Mouse (Mus musculus) embryo, embryonic 10 days (tissue): ENCODE data around the gene Tmem178b.
A peak's percentile ranks its signal among the peaks of the same experiment; 100 is the strongest.

Source experiments
- DNase-seq: peaks from one replicate; pipeline ENCODE4 v3.0.0-alpha.2; 2015; ENCODE audit warnings: low spot score

Tmem178b gene

DNA sequence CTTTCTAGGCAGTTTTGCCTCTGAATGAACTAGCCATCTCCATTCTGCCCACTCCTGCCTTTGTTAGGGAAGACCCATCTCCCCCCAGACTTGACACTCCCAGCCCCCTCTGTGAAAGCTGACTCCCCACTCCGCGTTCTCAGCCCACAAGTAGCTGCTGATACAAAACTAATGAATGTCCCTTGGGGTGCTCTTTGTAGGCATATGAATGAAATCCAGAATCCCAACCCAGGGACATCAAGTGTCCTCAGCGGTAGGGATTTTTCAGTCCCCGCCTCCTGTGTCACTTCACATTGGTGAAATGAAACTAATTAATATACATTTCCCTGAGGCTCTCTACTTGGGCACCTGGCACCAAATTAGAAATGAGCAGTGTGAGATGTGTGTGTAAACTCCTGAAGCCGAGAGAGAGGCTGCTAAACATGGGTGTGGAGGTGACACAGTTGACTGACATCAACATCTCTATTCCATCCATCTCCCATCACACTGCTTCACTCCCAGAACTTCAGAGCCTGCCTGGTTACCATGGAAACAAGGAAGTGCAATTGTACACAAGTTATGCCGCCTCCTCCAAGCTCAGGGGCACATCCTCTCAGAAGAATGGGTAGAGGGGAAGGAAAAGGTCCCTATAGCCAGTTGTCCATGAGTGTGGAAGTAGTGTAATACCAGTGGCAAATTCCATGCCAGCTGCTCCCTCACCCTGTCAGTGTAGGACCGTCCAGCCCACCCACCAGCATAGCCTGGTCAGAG, 142.8 kb downstream of the Tmem178b start:
- peak; percentile 17 for DNase-seq

DNA sequence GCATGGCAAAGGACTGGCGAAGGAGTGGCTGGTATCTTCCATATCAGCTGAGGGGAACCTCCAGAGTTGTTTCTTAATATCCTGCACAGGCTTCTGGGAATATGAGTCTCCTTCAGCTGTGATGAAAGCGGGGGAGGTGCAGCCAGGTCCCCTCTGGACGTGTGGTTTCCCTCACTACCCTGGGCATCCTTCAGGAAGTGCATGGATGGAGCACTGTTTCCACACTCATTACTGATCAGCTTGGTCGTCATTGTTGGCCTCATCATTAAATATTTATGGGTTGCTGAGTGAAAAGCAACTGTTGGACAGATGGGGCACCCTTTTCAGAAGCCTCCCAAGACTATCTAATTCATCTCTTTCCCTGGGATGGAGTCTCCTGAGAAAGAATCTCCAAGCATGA, 146.3 kb downstream of the Tmem178b start:
- DNase-seq, result peak; percentile 53

DNA sequence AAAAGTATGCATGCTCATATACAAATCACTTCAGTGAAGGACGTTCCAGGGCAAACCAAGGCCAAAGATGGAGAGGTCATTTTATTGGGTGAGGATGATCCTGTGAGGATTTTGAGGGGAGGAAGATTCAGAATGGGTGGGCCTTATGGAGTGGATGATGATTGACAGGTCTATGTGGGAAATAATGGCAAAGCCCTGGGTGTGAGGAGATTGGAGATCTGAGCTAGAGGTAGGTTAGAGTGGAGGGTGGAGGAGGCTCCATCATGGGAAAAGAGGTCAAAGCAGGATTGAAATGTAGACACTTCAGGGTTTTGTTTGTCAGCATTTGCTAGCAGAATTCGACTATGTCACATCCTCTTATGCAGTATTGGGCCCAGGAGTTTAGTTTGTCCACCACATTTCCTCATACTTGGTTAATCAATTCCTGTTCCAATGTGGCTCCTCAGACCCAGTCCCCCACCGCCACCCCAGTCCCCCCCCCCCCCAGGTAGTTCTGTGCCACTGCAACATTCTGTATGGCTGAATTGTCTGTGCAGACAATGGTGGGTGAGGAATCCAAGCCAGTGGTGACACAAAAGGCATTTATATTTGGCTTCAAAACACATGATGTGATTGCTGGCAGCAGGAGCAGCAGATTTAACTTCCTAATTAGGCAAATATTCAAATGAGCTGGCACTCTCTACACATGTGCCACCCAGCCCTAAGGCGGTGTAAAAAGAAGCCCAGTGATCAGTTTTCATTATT, 150.7 kb downstream of the Tmem178b start:
- no peak for DNase-seq

DNA sequence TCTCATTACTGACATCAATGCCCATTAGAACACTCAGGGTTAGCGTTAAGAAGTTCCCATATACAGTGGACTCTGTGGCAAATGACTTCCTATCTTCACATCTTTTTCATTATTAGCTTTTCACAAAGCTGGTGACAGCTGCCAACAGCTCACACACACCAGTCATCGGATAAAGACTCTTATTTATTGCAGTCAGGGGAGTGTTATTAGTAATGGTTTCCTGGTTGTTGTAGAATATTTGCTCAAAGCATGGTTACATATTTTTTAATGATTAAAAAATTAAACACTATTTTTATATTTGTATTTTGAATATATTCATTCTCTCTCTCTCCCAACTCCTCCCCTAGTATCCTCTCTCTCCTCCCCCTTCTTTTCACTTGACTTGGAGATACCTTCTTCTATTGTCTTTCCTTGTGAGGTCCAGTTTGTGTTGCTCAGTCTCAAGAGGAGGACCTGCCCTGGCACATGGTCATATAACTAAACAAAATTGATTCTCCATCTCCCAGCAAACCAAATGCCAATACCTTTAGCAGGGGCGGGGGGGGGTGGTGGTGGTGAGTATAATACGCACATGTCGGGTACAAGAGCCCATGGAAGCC, 151.4 kb downstream of the Tmem178b start:
- DNase-seq, result no peak

DNA sequence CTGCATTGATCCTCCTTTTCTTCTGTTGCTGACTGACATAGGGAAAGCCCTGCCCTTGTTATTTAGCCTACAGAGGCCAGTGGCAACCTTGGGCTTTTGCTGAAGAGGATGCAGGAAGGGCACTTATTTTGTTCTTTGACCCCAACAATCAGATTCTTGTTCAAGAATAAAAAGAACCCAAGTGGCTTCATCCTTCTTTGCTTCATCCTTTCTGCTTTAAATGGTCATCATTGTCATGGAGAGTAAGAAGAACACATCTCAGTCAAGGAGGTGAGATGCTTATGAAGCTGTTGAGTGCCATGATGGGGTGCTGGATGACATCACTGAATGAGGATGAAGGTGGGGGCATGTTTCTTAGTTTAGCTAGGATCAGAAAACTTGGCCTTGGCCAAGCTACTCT, 159.8 kb downstream of the Tmem178b start:
- no peak for DNase-seq

DNA sequence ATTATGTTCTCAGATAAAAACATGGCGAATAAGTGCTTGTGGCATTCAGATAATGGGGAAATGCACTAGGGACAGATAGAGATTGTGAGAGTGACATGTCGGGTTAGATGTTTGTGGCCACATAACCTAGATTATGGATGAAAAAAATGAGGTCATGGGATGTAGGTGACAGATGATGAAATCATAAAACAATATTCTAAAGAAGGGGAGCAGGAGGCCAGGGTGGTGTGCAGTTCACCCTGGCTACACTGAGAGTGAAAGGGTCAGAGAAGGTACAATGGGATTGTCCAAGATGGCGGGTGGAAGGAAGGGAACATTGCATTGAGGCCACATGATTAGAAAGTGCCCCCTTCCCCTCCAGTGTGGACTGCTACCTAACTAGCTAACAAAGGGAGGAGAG, 160.9 kb downstream of the Tmem178b start:
- DNase-seq, result no peak

DNA sequence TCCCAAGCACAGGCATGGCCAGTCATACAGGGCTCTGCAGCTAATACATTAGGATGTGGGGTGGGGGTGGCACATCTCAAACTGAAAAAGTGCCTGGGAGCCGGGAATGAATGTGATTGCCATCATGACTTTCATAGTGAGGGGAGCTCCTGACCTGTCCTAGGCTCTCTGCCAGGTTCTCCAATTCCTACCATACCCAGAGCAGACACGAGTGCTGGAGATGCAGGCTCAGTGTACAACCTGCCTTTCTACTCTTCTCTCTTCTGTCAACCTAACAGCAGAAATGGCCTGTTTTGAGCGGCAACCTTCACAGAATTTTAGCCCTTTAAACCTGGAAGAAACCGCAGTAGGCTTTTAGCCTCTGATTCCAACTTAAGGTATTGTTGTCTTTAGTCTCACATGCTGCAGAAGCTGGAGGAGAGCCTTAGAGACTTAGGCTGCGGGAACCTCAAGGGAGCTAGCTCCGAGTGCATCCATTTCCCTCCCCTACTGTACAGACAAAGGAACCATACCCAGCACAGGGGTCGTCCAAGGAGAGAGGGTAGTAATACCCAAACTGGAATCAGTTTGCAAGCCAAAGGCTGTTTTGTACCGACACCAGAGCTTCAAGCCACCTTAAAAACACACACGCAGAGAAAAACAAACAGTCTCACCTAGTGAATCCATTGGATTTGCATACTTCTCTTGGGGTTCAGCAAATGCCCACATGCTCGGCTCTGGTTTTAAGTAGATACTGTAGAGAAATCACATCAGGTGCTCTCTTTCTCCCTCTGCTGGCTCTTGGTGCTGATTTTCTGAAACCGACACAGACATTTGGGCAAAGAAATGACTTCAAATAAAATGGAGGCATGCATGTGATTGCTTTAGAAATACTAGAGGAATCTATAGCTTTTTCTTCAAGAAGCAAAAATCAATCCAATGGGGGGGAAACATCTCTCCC, 176.2 kb downstream of the Tmem178b start:
- DNase-seq, result peak; percentile 11

DNA sequence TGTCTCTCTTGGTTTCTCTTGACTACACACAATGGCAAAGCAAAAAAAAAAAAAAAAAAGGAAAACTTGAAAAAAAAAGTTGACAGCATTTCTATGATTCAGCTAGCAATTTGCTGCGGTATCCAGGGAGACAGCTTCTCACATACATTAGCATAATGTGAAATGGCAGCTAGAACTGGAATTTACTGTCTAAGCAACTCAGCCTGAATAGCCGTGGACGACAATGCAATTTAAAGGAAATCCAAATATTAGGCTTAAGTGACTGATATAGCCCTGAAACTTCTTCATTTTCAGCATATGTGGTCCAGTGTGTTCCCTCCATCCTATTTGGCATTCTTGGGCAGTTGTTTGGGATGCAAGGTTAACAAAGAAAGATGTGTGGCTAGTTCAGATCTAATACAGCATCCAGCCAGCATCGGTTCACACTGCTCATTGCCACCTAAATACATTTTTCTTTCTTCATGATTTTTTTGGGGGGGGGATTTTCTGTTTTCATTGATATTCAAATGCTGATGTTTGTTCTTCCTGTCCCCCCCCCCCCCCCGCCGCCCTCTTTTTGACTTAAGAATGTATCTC, 176.9 kb downstream of the Tmem178b start:
- DNase-seq, result no peak

DNA sequence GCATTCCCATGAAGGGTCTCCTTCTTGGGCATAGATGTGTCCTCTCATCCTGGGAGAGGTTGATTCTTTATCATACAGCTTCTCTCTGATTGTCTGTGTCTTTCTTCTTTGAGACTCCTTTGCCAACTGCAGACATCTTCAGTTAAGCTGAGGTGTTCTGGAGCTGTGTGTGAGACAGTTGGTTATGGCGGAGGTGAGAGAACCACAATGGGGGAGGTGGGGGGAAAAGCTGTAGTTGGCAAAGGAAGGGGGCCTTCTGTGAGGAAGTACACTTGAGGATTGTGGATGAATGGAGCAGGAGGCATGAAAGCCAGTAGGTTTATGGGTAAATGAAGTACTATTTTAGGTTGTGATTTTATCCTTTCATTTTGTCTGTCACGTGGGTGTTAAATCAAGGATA, 178.6 kb downstream of the Tmem178b start:
- no peak for DNase-seq

DNA sequence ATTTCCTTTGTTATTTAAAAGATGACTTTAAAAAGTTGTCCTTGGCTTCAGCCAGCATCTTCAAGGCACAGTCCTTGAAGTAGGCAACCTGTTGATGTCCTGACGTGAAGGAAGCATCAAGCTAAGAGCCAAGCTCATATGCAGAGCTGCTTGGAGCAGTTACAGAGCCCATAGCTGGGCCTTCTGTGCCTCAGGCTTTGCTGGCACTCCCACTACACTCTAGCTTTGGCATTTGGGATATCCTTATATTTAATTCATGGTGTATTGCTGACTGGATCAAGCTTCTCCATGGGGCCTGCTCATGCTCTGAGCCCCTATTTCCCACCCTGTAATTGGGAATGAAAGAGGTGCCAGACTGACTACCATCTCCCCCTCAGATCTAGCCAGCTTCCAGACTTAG, 179.5 kb downstream of the Tmem178b start:
- DNase-seq, result no peak

DNA sequence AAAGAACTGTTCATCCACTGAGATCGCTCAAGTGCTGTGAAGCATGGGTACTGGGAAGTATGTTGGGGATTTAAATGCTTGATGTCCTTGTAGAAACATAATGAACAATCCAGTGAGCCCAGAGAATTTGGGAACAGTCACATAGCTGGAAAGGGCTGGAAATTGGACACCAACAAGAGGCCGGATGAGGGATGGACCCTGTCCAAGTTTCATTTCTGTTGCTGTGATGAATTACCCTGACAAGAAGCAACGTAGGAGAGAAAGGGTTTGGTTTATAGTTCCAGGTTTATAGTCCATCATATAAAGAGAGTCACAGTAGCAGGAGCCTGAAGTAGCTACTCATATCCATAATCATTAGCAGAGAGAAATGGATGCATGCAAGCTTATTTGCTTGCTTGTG, 186.4 kb downstream of the Tmem178b start:
- no peak for DNase-seq

DNA sequence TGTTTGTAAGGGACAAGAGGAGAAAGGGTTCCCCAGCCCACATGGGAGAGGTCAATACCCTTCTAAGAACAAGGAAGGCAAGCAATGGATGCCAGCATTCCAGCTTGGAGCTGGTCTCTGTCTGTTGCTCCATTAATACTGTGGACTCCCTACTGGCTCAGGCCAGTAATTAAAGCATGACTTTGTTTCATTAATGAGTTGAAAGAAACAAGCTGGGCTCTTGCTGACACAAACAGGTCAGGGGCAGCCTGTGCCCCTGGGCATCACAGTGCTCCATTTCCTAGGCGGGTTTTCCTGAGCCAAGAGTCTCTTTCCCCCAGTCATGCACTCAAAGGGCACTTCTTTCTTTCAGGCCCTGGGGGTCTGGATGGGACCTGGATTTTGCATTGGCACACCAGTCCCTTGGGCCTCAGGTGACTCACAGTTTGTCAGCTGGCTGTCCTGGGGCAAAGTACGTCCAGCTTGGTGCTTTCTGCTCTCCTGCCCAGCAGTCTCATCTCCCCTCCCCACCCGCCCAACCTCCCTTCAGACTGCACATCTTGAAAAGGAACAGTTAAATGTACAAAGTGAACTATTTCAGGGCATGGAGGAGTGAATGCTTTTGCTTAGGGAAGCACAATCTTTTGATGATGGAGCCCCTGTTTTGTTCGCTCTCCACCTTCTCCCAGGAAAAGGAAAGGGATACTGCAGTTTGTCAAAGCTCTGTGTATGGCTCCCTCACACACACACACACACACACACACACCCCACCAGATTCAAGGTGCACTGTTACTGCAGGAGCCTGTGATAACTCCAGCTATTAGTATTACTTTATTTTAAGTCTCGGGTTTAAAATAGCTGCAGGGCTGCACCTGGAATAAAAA, 188.5 kb downstream of the Tmem178b start:
- no peak for DNase-seq

DNA sequence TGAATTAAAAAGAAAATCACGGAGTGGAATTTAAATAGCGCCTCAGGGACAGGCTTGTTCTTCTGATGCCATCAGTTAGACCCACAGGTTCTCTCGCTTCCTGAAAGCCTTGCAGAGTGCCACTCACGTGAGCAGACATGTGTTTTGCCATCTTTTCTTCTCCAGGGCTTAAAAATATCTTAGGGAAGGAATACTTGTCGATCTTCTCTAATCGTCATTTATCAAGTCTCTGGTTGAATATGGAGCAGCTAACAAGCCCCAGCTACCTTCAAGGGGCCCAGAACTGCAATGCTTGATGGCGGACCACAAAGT, 189.1 kb downstream of the Tmem178b start:
- DNase-seq, result no peak

DNA sequence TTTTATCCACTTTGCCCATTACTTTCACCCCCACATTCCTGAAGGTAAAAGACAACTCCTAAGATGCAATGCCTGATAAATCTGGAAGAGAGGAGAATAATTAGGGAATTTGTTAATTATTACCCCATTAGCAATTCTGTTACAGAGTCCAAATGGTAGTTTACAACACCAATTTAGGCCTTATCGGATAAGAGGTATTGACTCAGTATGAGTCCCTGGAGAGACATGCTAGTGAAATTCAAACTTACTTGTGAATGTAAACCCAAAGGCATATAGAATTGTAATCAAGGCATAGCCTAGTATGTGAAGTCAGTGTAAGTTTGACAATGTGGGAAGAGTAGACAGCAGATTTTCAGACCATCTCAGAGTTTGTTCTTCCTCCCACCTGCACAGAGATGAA, 190.4 kb downstream of the Tmem178b start:
- DNase-seq, result no peak

DNA sequence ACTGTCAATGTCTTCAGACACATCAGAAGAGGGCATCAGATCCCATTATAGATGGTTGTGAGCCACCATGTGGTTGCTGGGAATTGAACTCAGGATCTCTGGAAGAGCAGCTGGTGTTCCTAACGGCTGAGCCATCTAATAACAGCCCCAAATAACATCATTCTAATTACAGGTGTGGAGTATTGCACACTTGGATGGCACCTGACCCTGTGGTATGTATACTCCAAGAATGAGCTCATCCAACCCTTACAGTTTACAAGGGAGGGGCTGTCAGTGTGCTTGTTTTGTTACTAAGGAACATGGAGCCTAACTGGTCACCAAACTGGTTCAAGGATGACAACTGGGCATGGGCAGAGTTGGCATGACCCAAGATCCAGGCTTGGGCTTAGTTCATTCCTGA, 190.8 kb downstream of the Tmem178b start:
- no peak for DNase-seq

DNA sequence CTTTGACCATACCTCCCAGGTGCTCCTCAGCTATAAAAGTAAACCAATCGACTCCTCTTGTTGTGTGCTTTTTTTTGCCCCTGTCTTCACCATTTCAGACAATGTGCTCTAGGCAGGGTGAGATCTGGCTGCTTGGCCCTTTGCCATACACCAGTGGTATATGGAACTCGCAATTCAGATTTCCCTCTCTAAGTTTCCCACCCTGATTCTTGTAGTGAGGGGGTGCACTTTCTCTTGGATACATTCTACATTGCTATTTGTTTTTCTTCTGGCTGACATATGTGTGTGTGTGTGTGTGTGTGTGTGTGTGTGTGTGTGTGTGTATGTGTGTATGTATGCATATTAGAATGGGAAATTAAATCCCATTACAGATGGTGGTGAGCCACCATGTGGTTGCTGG, 191.3 kb downstream of the Tmem178b start:
- no peak for DNase-seq

DNA sequence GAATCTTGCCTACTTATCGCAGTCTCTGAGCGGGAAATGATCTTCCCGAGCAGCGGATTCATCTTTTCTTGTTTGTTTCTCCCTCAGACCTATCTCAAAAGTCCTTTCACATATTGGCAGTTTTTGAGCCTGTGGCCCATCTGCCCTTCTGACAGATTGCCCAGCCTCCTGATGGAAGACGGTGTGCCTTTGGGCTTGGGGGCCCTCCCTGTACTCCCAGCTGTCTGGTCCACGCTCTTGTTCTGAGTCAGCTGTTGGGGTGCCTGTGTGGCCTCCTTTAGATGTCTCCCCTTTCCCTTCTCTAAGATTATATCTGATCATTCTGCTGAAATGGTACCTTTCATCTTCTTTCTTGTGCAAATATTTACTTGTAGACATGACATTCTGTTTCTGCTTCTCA, 195.4 kb downstream of the Tmem178b start:
- DNase-seq, result no peak

DNA sequence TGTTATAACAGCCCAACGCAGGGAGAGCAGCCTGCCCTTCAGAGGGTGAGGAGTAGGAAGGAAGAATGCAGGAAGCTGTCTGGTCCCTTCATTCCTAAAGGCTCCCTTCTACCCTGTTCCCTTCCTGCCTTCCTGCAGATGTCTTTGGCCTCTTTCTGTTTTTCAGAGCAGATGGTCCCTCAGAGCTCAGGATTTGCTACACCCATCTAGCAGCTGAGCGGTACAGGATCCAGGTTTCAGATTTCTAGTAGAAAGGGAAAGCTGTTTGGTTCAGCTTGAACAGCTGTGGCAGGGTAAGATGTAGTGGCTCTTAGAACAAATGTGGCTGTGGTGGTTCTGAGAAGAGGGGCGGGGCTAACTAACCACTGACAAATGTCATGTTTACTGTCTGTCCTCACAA, 197.9 kb downstream of the Tmem178b start:
- DNase-seq, result peak; percentile 48

DNA sequence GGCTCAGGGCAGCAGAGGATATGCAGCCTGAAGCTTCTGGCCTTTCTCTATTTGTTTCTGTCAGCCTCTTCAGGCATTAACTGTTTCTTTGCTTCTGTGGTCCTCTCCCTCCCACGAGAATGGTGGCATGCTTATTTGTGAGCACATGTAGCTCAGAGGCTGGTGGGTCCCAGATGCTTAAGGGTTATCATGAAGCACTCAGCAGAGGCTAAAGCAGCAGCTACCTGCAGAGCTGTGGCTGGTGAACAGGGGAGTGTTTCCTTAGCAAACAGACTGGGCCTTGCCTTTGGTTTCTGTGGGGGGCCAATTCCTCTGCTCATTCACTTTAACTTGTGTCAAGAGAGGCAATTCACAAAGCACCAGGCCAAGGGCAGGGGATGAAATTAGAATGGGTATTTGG, 203.0 kb downstream of the Tmem178b start:
- DNase-seq, result no peak

DNA sequence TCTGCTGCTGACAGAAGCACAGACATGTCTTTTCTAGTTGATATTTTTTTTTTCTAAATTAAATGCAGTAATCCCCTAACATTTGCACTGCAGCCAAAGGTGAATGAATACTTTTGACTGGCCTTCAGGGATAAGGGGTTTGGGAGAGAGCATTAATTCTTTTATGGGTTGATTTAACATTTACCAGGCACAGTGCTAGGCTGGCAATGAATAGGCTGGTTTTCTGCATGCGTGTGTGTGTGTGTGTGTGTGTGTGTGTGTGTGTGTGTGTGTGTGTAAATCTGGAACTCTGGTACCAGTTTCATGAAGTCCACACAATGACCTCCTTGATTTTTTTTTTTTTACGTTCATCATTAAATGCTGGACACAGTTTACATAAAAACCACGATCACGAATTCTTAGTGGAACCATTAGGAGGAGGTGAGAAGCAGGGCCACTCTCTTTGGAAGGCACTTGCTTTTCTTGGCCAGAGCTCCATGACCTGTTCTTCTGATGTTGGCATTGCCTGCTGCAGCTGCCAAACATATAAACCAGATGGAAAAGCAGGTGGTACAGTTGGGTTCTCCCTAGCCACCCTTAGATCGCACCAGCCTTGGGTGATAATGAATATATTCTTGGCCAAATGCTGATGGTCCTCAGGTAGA, 203.7 kb downstream of the Tmem178b start:
- no peak for DNase-seq

DNA sequence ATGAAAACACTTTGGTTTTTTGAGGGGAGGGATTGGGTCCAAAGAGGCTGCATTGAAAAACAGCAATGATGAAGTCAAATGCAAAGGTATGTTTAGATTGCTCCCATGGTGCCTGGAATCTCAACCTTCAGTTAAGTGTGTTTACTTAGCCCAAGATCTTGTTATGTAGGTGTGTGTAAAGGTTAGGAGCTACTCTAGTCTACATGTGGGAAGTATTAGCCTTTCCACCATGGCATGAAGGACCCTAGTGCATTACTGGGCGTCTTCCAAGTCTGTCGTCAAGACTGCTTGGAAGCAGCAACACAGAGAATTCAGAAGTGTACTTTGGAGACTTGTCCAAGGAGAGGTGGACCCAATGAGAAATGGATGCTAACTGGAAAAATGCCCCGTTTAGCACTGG, 205.3 kb downstream of the Tmem178b start:
- no peak for DNase-seq
